In the genomic region with DNA sequence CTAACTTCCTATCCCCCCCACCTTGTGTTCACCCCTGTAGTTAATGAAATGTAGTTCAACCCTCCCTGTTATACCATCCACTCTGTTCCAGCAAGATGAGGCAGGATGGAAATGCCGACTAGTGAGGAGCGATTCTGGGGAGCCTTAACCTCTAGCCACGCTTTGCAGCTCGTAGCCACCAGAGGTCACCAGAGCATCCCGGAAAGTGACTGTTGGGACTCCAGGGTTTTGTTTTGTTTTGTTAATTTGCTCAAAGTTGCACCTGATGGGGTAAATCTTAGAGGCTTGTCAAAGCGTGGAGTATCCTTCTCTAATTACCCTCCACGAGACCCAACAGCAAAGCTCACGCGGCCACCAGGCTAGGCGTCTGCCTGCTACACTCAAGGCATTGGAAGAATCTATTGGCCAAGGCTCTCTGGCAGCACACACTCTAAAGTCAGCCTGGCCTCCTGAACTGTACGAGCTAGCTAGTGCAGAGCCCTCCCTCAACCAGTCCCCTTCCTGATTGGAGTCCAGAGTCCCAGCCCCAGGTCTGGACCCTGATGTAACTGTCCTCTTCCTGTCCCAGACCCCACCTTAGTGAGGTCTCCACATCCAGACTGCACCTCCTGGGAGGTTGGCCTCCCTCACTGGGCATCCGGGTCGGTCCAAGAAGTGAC, we compare ENCODE assay signal across 8 mouse cellular contexts. TPM values are rescaled to one million over a fixed set of nuclear protein-coding genes. Genes with fewer than 3 reads are reported as not detected.
A peak's percentile ranks its signal among the peaks of the same experiment; 100 is the strongest.
DNase-seq lines count a peak whose midpoint lies in the region; ATAC-seq and TF ChIP-seq lines count a peak whose summit lies in the region.

No protein-coding gene starts in this region.

- H3K27me3 ChIP-seq in C2C12 (ENCODE audit: control insufficient read depth, insufficient read depth, insufficient read length) = no peaks in the 10 kb centered on the region
- no peaks in the 10 kb centered on the region for H3K27me3 ChIP-seq in cerebellum, adult 2 months (ENCODE audit: control insufficient read depth, insufficient read depth, low read length)
- no peaks in the 10 kb centered on the region for H3K27me3 ChIP-seq in kidney, adult 2 months (replicated peaks; ENCODE audit: control insufficient read depth, insufficient read depth, low read length)
- H3K27me3 ChIP-seq in lung, postnatal 0 days (replicated peaks; ENCODE audit: insufficient read depth, low read length) = no peaks in the 10 kb centered on the region
- no peaks in the 10 kb centered on the region for H3K27me3 ChIP-seq in small intestine, adult 2 months (ENCODE audit: control insufficient read depth, insufficient read depth, low read length)

- no peaks in the 10 kb centered on the region for H3K79me3 ChIP-seq in C2C12 (ENCODE audit: low read depth)

- no peaks in the 10 kb centered on the region for H3K79me2 ChIP-seq in C2C12 (ENCODE audit: control insufficient read depth, insufficient read depth)

- ATAC-seq in lung, postnatal 0 days = peak; percentile 54; the same call in 1 of the 2 replicates

- no peaks in the 10 kb centered on the region for H3K9me3 ChIP-seq in lung, postnatal 0 days (ENCODE audit: low read length)

- H3K4me1 ChIP-seq in cerebellum, adult 2 months (ENCODE audit: control insufficient read depth, insufficient read depth, low read length) = peaks cover 18% of the 10 kb centered on the region
- H3K4me1 ChIP-seq in kidney, adult 2 months (ENCODE audit: control insufficient read depth, insufficient read depth, low read length) = no peaks in the 10 kb centered on the region
- H3K4me1 ChIP-seq in lung, postnatal 0 days (ENCODE audit: insufficient read depth, low read depth, low read length) = no peaks in the 10 kb centered on the region
- H3K4me1 ChIP-seq in small intestine, adult 2 months (ENCODE audit: control insufficient read depth, insufficient read depth, insufficient read length, low read length) = no peaks in the 10 kb centered on the region

- H3ac ChIP-seq in C2C12 (ENCODE audit: control insufficient read depth, insufficient read length, low read depth) = no peak overlapping the region

- H3K4me3 ChIP-seq in C2C12 (ENCODE audit: insufficient read depth, poor library complexity, severe bottlenecking) = no peak overlapping the region
- H3K4me3 ChIP-seq in cerebellum, adult 2 months (replicated peaks; ENCODE audit: insufficient read depth, low read depth, low read length) = no peak overlapping the region
- H3K4me3 ChIP-seq in kidney, adult 2 months (ENCODE audit: insufficient read depth, low read depth, low read length) = no peak overlapping the region
- H3K4me3 ChIP-seq in lung, postnatal 0 days (ENCODE audit: low read depth, low read length) = no peak overlapping the region
- no peak overlapping the region for H3K4me3 ChIP-seq in small intestine, adult 2 months (ENCODE audit: low read depth, low read length)

- peak overlapping the region; percentile 23; the same call in 1 of the 2 replicates for H3K4me2 ChIP-seq in lung, postnatal 0 days (replicated peaks; ENCODE audit: low read depth, low read length)

- H3K27ac ChIP-seq in cerebellum, adult 2 months (ENCODE audit: insufficient read depth, low read length) = no peak overlapping the region
- H3K27ac ChIP-seq in kidney, adult 2 months (ENCODE audit: insufficient read depth, low read depth, low read length) = no peak overlapping the region
- no peak overlapping the region for H3K27ac ChIP-seq in lung, postnatal 0 days (ENCODE audit: low read length)
- H3K27ac ChIP-seq in small intestine, adult 2 months (ENCODE audit: insufficient read depth, low read depth, low read length) = no peak overlapping the region

- peaks cover 20% of the 10 kb centered on the region for H3K36me3 ChIP-seq in C2C12 (ENCODE audit: control insufficient read depth, insufficient read depth)
- H3K36me3 ChIP-seq in kidney, adult 2 months (ENCODE audit: control insufficient read depth, insufficient read depth, low read length) = no peaks in the 10 kb centered on the region; the same call in 1 of the 2 replicates
- H3K36me3 ChIP-seq in lung, postnatal 0 days (ENCODE audit: insufficient read depth, low read length) = peaks cover 6% of the 10 kb centered on the region; the same call in 1 of the 2 replicates
- H3K36me3 ChIP-seq in small intestine, adult 2 months (ENCODE audit: control insufficient read depth, insufficient read depth, low read length) = peaks cover 21% of the 10 kb centered on the region

- TF ChIP-seq POLR2A in cerebellum, adult 2 months (IDR thresholded peaks at IDR 0.05; ENCODE audit: borderline replicate concordance, insufficient read depth, low read length) = no peak
- no peak for TF ChIP-seq POLR2A in kidney, adult 2 months (IDR thresholded peaks at IDR 0.05; ENCODE audit: low read depth, low read length)
- no peak for TF ChIP-seq POLR2A in small intestine, adult 2 months (IDR thresholded peaks at IDR 0.05; ENCODE audit: low read depth, low read length)

- 8% methylated on average over 13 of the region's 13 CpGs for WGBS in cerebellum, adult 2 months
- 9% methylated on average over 13 of the region's 13 CpGs for WGBS in kidney, adult 2 months
- WGBS in lung, postnatal 0 days = 9% methylated on average over 13 of the region's 13 CpGs
- WGBS in small intestine, adult 2 months = 17% methylated on average over 13 of the region's 13 CpGs

- TF ChIP-seq CTCF in C2C12 (IDR thresholded peaks at IDR 0.05; ENCODE audit: control insufficient read depth, insufficient read depth, insufficient read length) = peak; percentile 47
- TF ChIP-seq CTCF in cerebellum, adult 2 months (IDR thresholded peaks at IDR 0.05; ENCODE audit: borderline replicate concordance, insufficient read depth, low read depth, low read length) = peak; percentile 93
- peak; percentile 78 for TF ChIP-seq CTCF in kidney, adult 2 months (conservative IDR thresholded peaks at IDR 0.05; ENCODE audit: insufficient read depth, insufficient read length, low read depth, low read length)
- TF ChIP-seq CTCF in lung, postnatal 0 days (IDR thresholded peaks at IDR 0.05) = peak; percentile 84
- TF ChIP-seq CTCF in small intestine, adult 2 months (IDR thresholded peaks at IDR 0.05; ENCODE audit: extremely low read depth, insufficient read length, insufficient replicate concordance, low read depth, low read length) = peak; percentile 73; the same call in 1 of the 2 replicates

- no peak for TF ChIP-seq EP300 in lung, postnatal 0 days (IDR thresholded peaks at IDR 0.05)

- DNase-seq in 3T3-L1 (ENCODE audit: low read depth, low spot score) = peak; percentile 74
- peak; percentile 69 to 77 for DNase-seq in cerebellum, adult 2 months
- DNase-seq in gastrocnemius, postnatal 10 days = peak; percentile 55
- DNase-seq in kidney, adult 2 months = peak; percentile 54
- peak; percentile 77 for DNase-seq in lung, postnatal 0 days (ENCODE audit: low spot score)
- no peak for DNase-seq in frontal cortex, postnatal 14 days (ENCODE audit: low spot score in 2 of 2)

- H3K9ac ChIP-seq in lung, postnatal 0 days (replicated peaks; ENCODE audit: low read depth) = no peak overlapping the region

TF ChIP-seq in C2C12, 6 proteins besides CTCF, POLR2A, EP300 and RAD21:
- TF ChIP-seq MYOG (IDR thresholded peaks at IDR 0.05; ENCODE audit: control insufficient read depth, extremely low read depth, insufficient read length) (no peak), USF1 (IDR thresholded peaks at IDR 0.05; ENCODE audit: low read depth) (no peak), CEBPB (IDR thresholded peaks at IDR 0.05; ENCODE audit: low read depth) (no peak)

RNA-seq across cellular contexts. Expression of gene Col8a2, which starts 8.6 kb away (rescaled TPM):
- polyA plus RNA-seq in C2C12 (2012; fragmentation: generic; extraction: Trizol) = 0.62 TPM
- 0.93 and 2.0 TPM in 2 replicates for polyA plus RNA-seq in cerebellum, adult 2 months (2012; rRNA removed)
- 1 to 10 TPM; 5.7 to 5.9 TPM for total RNA-seq in gastrocnemius, postnatal 10 days (2021)
- polyA plus RNA-seq in kidney, adult 2 months (2012; rRNA removed) = 0.27 and 0.31 TPM in 2 replicates
- polyA plus RNA-seq in lung, postnatal 0 days (2015; fragmentation: Nextera tagmentation; extraction: Ambion mirVana) = 1.4 and 1.9 TPM in 2 replicates
- 0.55 and 0.77 TPM in 2 replicates for polyA plus RNA-seq in small intestine, adult 2 months (2012; rRNA removed)

RNA-seq across cellular contexts. Expression of gene Trappc3, which starts 15.9 kb away (rescaled TPM):
- 110 TPM for polyA plus RNA-seq in C2C12 (2012; fragmentation: generic; extraction: Trizol)
- polyA plus RNA-seq in cerebellum, adult 2 months (2012; rRNA removed) = 175 TPM in 2 replicates
- 10 to 100 TPM; 25.7 to 29.2 TPM for total RNA-seq in gastrocnemius, postnatal 10 days (2021)
- polyA plus RNA-seq in kidney, adult 2 months (2012; rRNA removed) = 57.7 and 75.5 TPM in 2 replicates
- 95.9 and 97.9 TPM in 2 replicates for polyA plus RNA-seq in lung, postnatal 0 days (2015; fragmentation: Nextera tagmentation; extraction: Ambion mirVana)
- 12.6 and 21.4 TPM in 2 replicates for polyA plus RNA-seq in small intestine, adult 2 months (2012; rRNA removed)

RNA-seq across cellular contexts. Expression of gene Map7d1, which starts 21.9 kb away (rescaled TPM):
- 130 TPM for polyA plus RNA-seq in C2C12 (2012; fragmentation: generic; extraction: Trizol)
- polyA plus RNA-seq in cerebellum, adult 2 months (2012; rRNA removed) = 274 and 283 TPM in 2 replicates
- total RNA-seq in gastrocnemius, postnatal 10 days (2021) = 100 to 1,000 TPM; 209 to 239 TPM
- polyA plus RNA-seq in kidney, adult 2 months (2012; rRNA removed) = 28.3 and 30.3 TPM in 2 replicates
- 27.2 and 33.3 TPM in 2 replicates for polyA plus RNA-seq in lung, postnatal 0 days (2015; fragmentation: Nextera tagmentation; extraction: Ambion mirVana)
- 40.2 and 47.3 TPM in 2 replicates for polyA plus RNA-seq in small intestine, adult 2 months (2012; rRNA removed)

RNA-seq across cellular contexts. Expression of gene Adprhl2, which starts 43.5 kb away (rescaled TPM):
- 46.2 TPM for polyA plus RNA-seq in C2C12 (2012; fragmentation: generic; extraction: Trizol)
- 45.8 and 49.7 TPM in 2 replicates for polyA plus RNA-seq in cerebellum, adult 2 months (2012; rRNA removed)
- total RNA-seq in gastrocnemius, postnatal 10 days (2021) = 10 to 100 TPM; 12.9 to 15.7 TPM
- 36.0 and 43.0 TPM in 2 replicates for polyA plus RNA-seq in kidney, adult 2 months (2012; rRNA removed)
- polyA plus RNA-seq in lung, postnatal 0 days (2015; fragmentation: Nextera tagmentation; extraction: Ambion mirVana) = 40.9 and 42.1 TPM in 2 replicates
- polyA plus RNA-seq in small intestine, adult 2 months (2012; rRNA removed) = 25.3 and 33.9 TPM in 2 replicates

RNA-seq across cellular contexts. Expression of gene Tekt2, which starts 47.5 kb away (rescaled TPM):
- 0.40 TPM for polyA plus RNA-seq in C2C12 (2012; fragmentation: generic; extraction: Trizol)
- 4.1 and 4.7 TPM in 2 replicates for polyA plus RNA-seq in cerebellum, adult 2 months (2012; rRNA removed)
- total RNA-seq in gastrocnemius, postnatal 10 days (2021) = 1 to 10 TPM in 1 of 2 experiments, under 1 TPM in 1; 0.80 to 1.5 TPM
- polyA plus RNA-seq in kidney, adult 2 months (2012; rRNA removed) = 1.1 and 2.0 TPM in 2 replicates
- 14.6 and 15.7 TPM in 2 replicates for polyA plus RNA-seq in lung, postnatal 0 days (2015; fragmentation: Nextera tagmentation; extraction: Ambion mirVana)
- 0.38 and 1.0 TPM in 2 replicates for polyA plus RNA-seq in small intestine, adult 2 months (2012; rRNA removed)

Comparison
In these comparisons a context has a peak if more than half of its experiments do, and no peak if none do; other contexts are left out.
1. DNase-seq: peak in 3T3-L1 (single experiment), cerebellum, adult 2 months (2 of 2), gastrocnemius, postnatal 10 days (single experiment), kidney, adult 2 months (single experiment) and lung, postnatal 0 days (single experiment); none in frontal cortex, postnatal 14 days (0 of 2).
2. Peak in every context shown above with its lines, with median percentiles within 50 percentile points of each other: CTCF ChIP-seq.